Mouse (Mus musculus): Measurements from ENCODE around the gene Brf1. TPM values are rescaled to one million over a fixed set of nuclear protein-coding genes. Genes with fewer than 3 reads are reported as not detected.

The Brf1 gene
- polyA plus RNA-seq, 1 experiment: 24.7 TPM

DNA sequence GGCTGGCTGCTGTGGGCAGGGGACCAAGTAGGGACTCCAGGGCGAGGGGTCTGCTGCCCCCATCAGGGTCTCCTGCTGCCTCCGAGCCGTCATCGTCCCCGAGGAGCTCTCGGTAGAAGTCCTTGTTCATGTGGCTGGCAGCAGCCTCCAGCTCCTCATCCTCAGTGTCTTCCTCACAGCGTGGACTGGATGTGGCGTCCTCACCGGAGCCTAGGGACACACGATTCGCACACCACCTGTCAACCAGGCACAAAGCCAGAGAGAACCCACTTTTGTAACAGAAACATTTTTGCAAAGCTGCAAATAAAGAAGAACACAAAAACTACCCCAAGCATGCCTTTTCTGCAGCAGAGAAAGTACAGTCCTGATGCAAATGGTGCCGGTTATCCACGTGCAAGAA lies 34.7 kb downstream of the Brf1 start:
- no peak overlapping the region for H3K9ac ChIP-seq (ENCODE audit: low read depth, poor library complexity, severe bottlenecking)

DNA sequence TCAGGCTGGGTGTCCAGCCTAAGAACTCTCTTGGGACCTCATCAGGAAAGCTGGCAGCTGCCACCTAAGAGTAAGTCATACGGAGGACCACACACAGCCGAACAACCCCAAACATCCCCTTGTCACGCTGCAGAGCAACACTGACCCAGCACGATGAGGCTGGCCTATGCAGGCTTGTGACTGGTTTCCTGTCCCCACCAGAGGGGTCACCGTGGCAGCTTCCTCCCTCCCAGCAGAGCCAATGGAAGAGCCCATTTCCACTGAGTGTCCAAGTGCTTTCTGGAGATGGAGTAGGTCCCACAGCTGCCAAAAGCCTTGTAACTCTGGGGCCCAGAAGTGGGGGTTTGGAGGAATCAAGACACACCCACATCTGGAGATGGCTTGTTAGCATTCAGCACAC lies 38.6 kb downstream of the Brf1 start:
- no peak overlapping the region for H3K27ac ChIP-seq (ENCODE audit: insufficient read depth, low read length)
- H3K4me1 ChIP-seq (ENCODE audit: control insufficient read depth, insufficient read depth, low read length): no peaks in the 10 kb centered on the region
- H3K9ac ChIP-seq (ENCODE audit: low read depth, poor library complexity, severe bottlenecking): no peak overlapping the region
- H3K36me3 ChIP-seq (ENCODE audit: control insufficient read depth, insufficient read depth, low read length, poor library complexity, severe bottlenecking): peaks cover 10% of the 10 kb centered on the region; the same call in 1 of the 2 replicates
- no peak overlapping the region for H3K4me3 ChIP-seq (ENCODE audit: low read depth, low read length)
- no peaks in the 10 kb centered on the region for H3K27me3 ChIP-seq (ENCODE audit: control insufficient read depth, insufficient read depth, low read length, poor library complexity, severe bottlenecking)
- TF ChIP-seq EP300 (IDR thresholded peaks at IDR 0.05; ENCODE audit: insufficient read depth, low read depth, low read length): no peak
- TF ChIP-seq CTCF (IDR thresholded peaks at IDR 0.05; ENCODE audit: low read depth, low read length): no peak
- no peak for TF ChIP-seq POLR2A (IDR thresholded peaks at IDR 0.05; ENCODE audit: insufficient read depth, low read length)
- H3K9me3 ChIP-seq (replicated peaks; ENCODE audit: control insufficient read depth, insufficient read depth, low read length, poor library complexity, severe bottlenecking): no peaks in the 10 kb centered on the region

More for the DNA sequence above, 34.7 kb downstream of the Brf1 start:
- H3K36me3 ChIP-seq (ENCODE audit: control insufficient read depth, insufficient read depth, low read length, poor library complexity, severe bottlenecking): peaks cover 12% of the 10 kb centered on the region; the same call in 1 of the 2 replicates
- H3K27ac ChIP-seq (ENCODE audit: insufficient read depth, low read length): no peak overlapping the region
- H3K27me3 ChIP-seq (ENCODE audit: control insufficient read depth, insufficient read depth, low read length, poor library complexity, severe bottlenecking): no peaks in the 10 kb centered on the region
- TF ChIP-seq CTCF (IDR thresholded peaks at IDR 0.05; ENCODE audit: low read depth, low read length) (no peak), POLR2A (IDR thresholded peaks at IDR 0.05; ENCODE audit: insufficient read depth, low read length) (no peak), EP300 (IDR thresholded peaks at IDR 0.05; ENCODE audit: insufficient read depth, low read depth, low read length) (no peak)
- no peaks in the 10 kb centered on the region for H3K4me1 ChIP-seq (ENCODE audit: control insufficient read depth, insufficient read depth, low read length)
- H3K4me3 ChIP-seq (ENCODE audit: low read depth, low read length): no peak overlapping the region
- no peaks in the 10 kb centered on the region for H3K9me3 ChIP-seq (replicated peaks; ENCODE audit: control insufficient read depth, insufficient read depth, low read length, poor library complexity, severe bottlenecking)

DNA sequence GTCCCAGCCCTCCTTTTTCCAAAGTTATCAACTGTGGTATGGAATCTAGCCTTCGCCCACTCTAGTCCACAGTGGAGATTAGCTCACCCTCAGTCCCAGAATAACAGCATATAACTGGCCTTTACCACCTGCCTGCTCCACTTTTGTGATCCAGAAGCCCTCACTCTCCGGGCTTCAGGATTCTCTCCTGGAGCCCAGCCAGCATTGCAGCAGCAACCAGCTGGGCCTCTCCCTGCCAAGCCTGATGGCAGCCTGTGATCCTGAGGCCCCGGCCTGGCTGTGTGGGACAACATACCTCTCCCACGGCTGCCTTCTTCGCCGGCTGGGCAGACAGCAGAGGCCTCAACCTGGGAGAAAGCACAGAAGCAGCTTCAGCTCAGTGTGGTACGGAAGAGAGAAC lies 39.1 kb downstream of the Brf1 start:
- Histone ChIP-seq H3K27ac (ENCODE audit: insufficient read depth, low read length) (no peak overlapping the region), H3K4me3 (ENCODE audit: low read depth, low read length) (no peak overlapping the region), H3K9ac (ENCODE audit: low read depth, poor library complexity, severe bottlenecking) (no peak overlapping the region), H3K36me3 (ENCODE audit: control insufficient read depth, insufficient read depth, low read length, poor library complexity, severe bottlenecking) (peaks cover 10% of the 10 kb centered on the region; the same call in 1 of the 2 replicates), H3K4me1 (ENCODE audit: control insufficient read depth, insufficient read depth, low read length) (no peaks in the 10 kb centered on the region), H3K27me3 (ENCODE audit: control insufficient read depth, insufficient read depth, low read length, poor library complexity, severe bottlenecking) (no peaks in the 10 kb centered on the region), H3K9me3 (replicated peaks; ENCODE audit: control insufficient read depth, insufficient read depth, low read length, poor library complexity, severe bottlenecking) (no peaks in the 10 kb centered on the region)
- TF ChIP-seq EP300 (IDR thresholded peaks at IDR 0.05; ENCODE audit: insufficient read depth, low read depth, low read length) (no peak), CTCF (IDR thresholded peaks at IDR 0.05; ENCODE audit: low read depth, low read length) (no peak), POLR2A (IDR thresholded peaks at IDR 0.05; ENCODE audit: insufficient read depth, low read length) (no peak)

DNA sequence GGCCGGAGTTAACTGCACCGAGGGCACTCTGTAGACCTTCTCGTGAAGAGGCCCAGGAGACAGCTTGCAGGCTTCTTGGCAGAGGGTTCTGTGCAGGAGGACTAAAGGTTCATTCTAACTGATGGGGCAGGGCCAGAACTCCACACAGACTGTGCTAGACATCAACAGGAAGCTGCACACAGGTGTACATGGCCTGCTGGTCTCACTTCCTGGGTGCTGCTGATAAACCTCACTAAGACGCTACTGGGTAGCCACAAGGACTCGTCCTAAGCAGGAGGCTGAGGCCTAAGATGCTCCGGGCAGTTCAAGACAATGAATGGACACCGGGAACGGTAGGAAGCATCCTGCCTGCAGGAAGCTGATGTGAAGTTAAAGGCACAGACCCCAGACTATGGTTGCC lies 41.1 kb downstream of the Brf1 start:
- Histone ChIP-seq H3K27ac (ENCODE audit: insufficient read depth, low read length) (no peak overlapping the region), H3K4me3 (ENCODE audit: low read depth, low read length) (no peak overlapping the region), H3K36me3 (ENCODE audit: control insufficient read depth, insufficient read depth, low read length, poor library complexity, severe bottlenecking) (peaks cover 4% of the 10 kb centered on the region; the same call in 1 of the 2 replicates), H3K9me3 (replicated peaks; ENCODE audit: control insufficient read depth, insufficient read depth, low read length, poor library complexity, severe bottlenecking) (no peaks in the 10 kb centered on the region), H3K27me3 (ENCODE audit: control insufficient read depth, insufficient read depth, low read length, poor library complexity, severe bottlenecking) (no peaks in the 10 kb centered on the region), H3K9ac (ENCODE audit: low read depth, poor library complexity, severe bottlenecking) (no peak overlapping the region), H3K4me1 (ENCODE audit: control insufficient read depth, insufficient read depth, low read length) (no peaks in the 10 kb centered on the region)
- TF ChIP-seq POLR2A (IDR thresholded peaks at IDR 0.05; ENCODE audit: insufficient read depth, low read length) (no peak), EP300 (IDR thresholded peaks at IDR 0.05; ENCODE audit: insufficient read depth, low read depth, low read length) (no peak), CTCF (IDR thresholded peaks at IDR 0.05; ENCODE audit: low read depth, low read length) (no peak)

DNA sequence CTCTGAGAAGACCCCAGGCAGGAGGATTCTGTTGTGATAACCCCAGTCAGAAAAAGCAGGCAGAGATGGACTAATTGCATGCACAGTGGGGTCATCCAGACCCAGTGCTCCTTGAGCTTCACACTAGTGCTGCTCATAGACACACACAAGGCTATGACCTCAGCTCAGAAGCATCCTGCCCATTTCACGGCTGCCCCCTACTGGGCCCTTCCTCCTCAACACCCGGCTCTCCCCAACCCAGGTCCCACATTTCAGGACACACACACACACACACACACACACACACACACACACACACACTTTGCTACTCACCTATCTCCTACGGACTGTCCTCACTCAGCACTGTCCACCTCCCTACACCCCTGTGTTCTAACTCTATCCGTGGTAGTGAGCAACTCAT lies 42.2 kb downstream of the Brf1 start:
- H3K4me3 ChIP-seq (ENCODE audit: low read depth, low read length): no peak overlapping the region
- no peaks in the 10 kb centered on the region for H3K27me3 ChIP-seq (ENCODE audit: control insufficient read depth, insufficient read depth, low read length, poor library complexity, severe bottlenecking)
- H3K4me1 ChIP-seq (ENCODE audit: control insufficient read depth, insufficient read depth, low read length): no peaks in the 10 kb centered on the region
- H3K27ac ChIP-seq (ENCODE audit: insufficient read depth, low read length): no peak overlapping the region
- H3K9me3 ChIP-seq (replicated peaks; ENCODE audit: control insufficient read depth, insufficient read depth, low read length, poor library complexity, severe bottlenecking): no peaks in the 10 kb centered on the region
- TF ChIP-seq EP300 (IDR thresholded peaks at IDR 0.05; ENCODE audit: insufficient read depth, low read depth, low read length) (no peak), POLR2A (IDR thresholded peaks at IDR 0.05; ENCODE audit: insufficient read depth, low read length) (no peak), CTCF (IDR thresholded peaks at IDR 0.05; ENCODE audit: low read depth, low read length) (peak; percentile 64)
- no peak overlapping the region for H3K9ac ChIP-seq (ENCODE audit: low read depth, poor library complexity, severe bottlenecking)
- no peaks in the 10 kb centered on the region; the same call in 1 of the 2 replicates for H3K36me3 ChIP-seq (ENCODE audit: control insufficient read depth, insufficient read depth, low read length, poor library complexity, severe bottlenecking)

DNA sequence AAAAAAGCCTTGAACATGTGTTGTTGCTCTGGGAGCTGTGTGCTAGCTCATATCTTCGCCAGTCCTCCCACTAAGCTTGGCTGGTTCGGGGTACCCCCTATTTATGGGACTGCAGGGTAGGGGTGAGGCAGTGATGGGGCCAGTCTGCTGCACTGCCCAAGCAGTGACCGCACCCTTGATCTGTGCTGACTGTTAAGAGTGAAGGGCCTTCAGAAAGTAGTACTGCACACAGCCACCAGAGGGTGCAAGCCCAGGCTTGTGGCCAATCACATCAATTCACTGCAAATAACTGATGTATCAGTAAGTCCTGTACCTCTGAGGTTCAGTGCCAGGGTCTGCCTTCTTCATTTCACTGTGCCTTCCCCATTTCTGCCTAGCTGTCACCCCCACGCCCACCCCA lies 44.7 kb downstream of the Brf1 start:
- Histone ChIP-seq H3K4me3 (ENCODE audit: low read depth, low read length) (no peak overlapping the region), H3K36me3 (ENCODE audit: control insufficient read depth, insufficient read depth, low read length, poor library complexity, severe bottlenecking) (no peaks in the 10 kb centered on the region), H3K9ac (ENCODE audit: low read depth, poor library complexity, severe bottlenecking) (no peak overlapping the region), H3K27ac (ENCODE audit: insufficient read depth, low read length) (no peak overlapping the region), H3K4me1 (ENCODE audit: control insufficient read depth, insufficient read depth, low read length) (no peaks in the 10 kb centered on the region), H3K27me3 (ENCODE audit: control insufficient read depth, insufficient read depth, low read length, poor library complexity, severe bottlenecking) (no peaks in the 10 kb centered on the region), H3K9me3 (replicated peaks; ENCODE audit: control insufficient read depth, insufficient read depth, low read length, poor library complexity, severe bottlenecking) (no peaks in the 10 kb centered on the region)
- no peak for TF ChIP-seq EP300 (IDR thresholded peaks at IDR 0.05; ENCODE audit: insufficient read depth, low read depth, low read length)
- TF ChIP-seq CTCF (IDR thresholded peaks at IDR 0.05; ENCODE audit: low read depth, low read length): peak; percentile 91
- no peak for TF ChIP-seq POLR2A (IDR thresholded peaks at IDR 0.05; ENCODE audit: insufficient read depth, low read length)
